ENCODE assay signal across 10 mouse cellular contexts in genomic region chr10:93263431-93263830, GRCm38 (mm10). TPM values are rescaled to one million over a fixed set of nuclear protein-coding genes. Genes with fewer than 3 reads are reported as not detected.
A peak's percentile ranks its signal among the peaks of the same experiment; 100 is the strongest.
DNase-seq lines count a peak whose midpoint lies in the region; ATAC-seq and TF ChIP-seq lines count a peak whose summit lies in the region.
"Had no signal": no experiment of that assay in that cellular context is flagged by ENCODE, and none has a peak within 500 bp of the region (broad histone marks: within the 10 kb centered on the region; RNA-seq: fewer than 3 reads in every experiment).

No protein-coding gene starts in this region.

- H3K27me3 ChIP-seq in kidney, embryonic 14.5 days (ENCODE audit: control insufficient read depth, insufficient read depth, low read length): no peaks in the 10 kb centered on the region
- H3K27me3 ChIP-seq in CH12.LX (replicated peaks): no peaks in the 10 kb centered on the region
- no peaks in the 10 kb centered on the region for H3K27me3 ChIP-seq in lung, embryonic 16.5 days (ENCODE audit: control insufficient read depth, insufficient read depth, low read depth, low read length)
- H3K27me3 ChIP-seq: liver, embryonic 13.5 days had no signal

- no peak for TF ChIP-seq CTCF in CH12.LX (conservative IDR thresholded peaks at IDR 0.05 in 1 of 2, IDR thresholded peaks at IDR 0.05 in 1 of 2; ENCODE audit: low read depth in 2 of 2, low read length in 2 of 2)

- H3K79me2 ChIP-seq in CH12.LX (replicated peaks; ENCODE audit: control insufficient read depth, extremely low read depth, insufficient read depth, poor library complexity, severe bottlenecking): 0 out of 2 replicates have a peak, but pooled peaks cover 2% of the 10 kb centered on the region

- peaks cover 40% of the 10 kb centered on the region for H3K36me3 ChIP-seq in kidney, embryonic 14.5 days (ENCODE audit: control insufficient read depth, insufficient read depth, low read length)
- peaks cover 72 to 85% of the 10 kb centered on the region in 2 experiments for H3K36me3 ChIP-seq in CH12.LX (replicated peaks in 1 of 2; ENCODE audit: control insufficient read depth in 1 of 2, insufficient read depth in 1 of 2, low read length in 1 of 2)
- peaks cover 13% of the 10 kb centered on the region; the same call in 1 of the 2 replicates for H3K36me3 ChIP-seq in lung, embryonic 16.5 days (ENCODE audit: control insufficient read depth, insufficient read depth, low read length)

- no peak for TF ChIP-seq RAD21 in CH12.LX (IDR thresholded peaks at IDR 0.05; ENCODE audit: low read depth, low read length)

- H3K9ac ChIP-seq in kidney, embryonic 14.5 days (ENCODE audit: low read depth, low read length): no peak overlapping the region
- H3K9ac ChIP-seq in CH12.LX (ENCODE audit: insufficient read depth, low read depth): no peak overlapping the region
- H3K9ac ChIP-seq in lung, embryonic 16.5 days (ENCODE audit: low read length): no peak overlapping the region
- H3K9ac ChIP-seq: liver, embryonic 13.5 days had no signal

- no peak overlapping the region for H3K4me3 ChIP-seq in kidney, embryonic 14.5 days (ENCODE audit: low read length)
- H3K4me3 ChIP-seq in CH12.LX (replicated peaks in 1 of 3; ENCODE audit: low read depth in 2 of 3, low read length in 2 of 3, poor library complexity in 1 of 3): no peak overlapping the region
- no peak overlapping the region for H3K4me3 ChIP-seq in brown adipose tissue, adult 24 weeks (ENCODE audit: insufficient read depth, low read depth, low read length)
- H3K4me3 ChIP-seq in lung, embryonic 16.5 days (ENCODE audit: low read length): no peak overlapping the region
- H3K4me3 ChIP-seq: liver, embryonic 13.5 days had no signal

- H3K4me2 ChIP-seq in kidney, embryonic 14.5 days (replicated peaks; ENCODE audit: low read depth, low read length): no peak overlapping the region
- no peak overlapping the region for H3K4me2 ChIP-seq in CH12.LX (ENCODE audit: insufficient read depth, low read depth, poor library complexity, severe bottlenecking)
- H3K4me2 ChIP-seq in lung, embryonic 16.5 days (ENCODE audit: low read depth, low read length): no peak overlapping the region
- H3K4me2 ChIP-seq: liver, embryonic 13.5 days had no signal

- H3K9me3 ChIP-seq in kidney, embryonic 14.5 days (ENCODE audit: control insufficient read depth, low read length): no peaks in the 10 kb centered on the region
- no peaks in the 10 kb centered on the region for H3K9me3 ChIP-seq in CH12.LX (replicated peaks; ENCODE audit: low read length)
- no peaks in the 10 kb centered on the region for H3K9me3 ChIP-seq in lung, embryonic 16.5 days (ENCODE audit: control insufficient read depth, low read length)
- H3K9me3 ChIP-seq: liver, embryonic 13.5 days had no signal

- DNase-seq in kidney, postnatal 14 days: no peak
- DNase-seq in CH12.LX (ENCODE audit: extremely low read depth): no peak
- DNase-seq in gastrocnemius, postnatal 10 days: no peak
- DNase-seq in ovary, adult 18-20 months (ENCODE audit: low spot score): no peak
- DNase-seq: kidney, postnatal 25 days; liver, embryonic 13.5 days had no signal

- no peak for TF ChIP-seq POLR2A in CH12.LX (IDR thresholded peaks at IDR 0.05; ENCODE audit: low read depth, low read length)

- no peak for ATAC-seq in kidney, embryonic 14.5 days (ENCODE audit: low FRiP score, low TSS enrichment)
- peak; percentile 42 for ATAC-seq in lung, embryonic 16.5 days (ENCODE audit: low read depth)
- no peak for ATAC-seq in erythroid progenitor cell, adult 5-6 weeks (replicated peaks; ENCODE audit: low FRiP score, poor library complexity, severe bottlenecking)

- 76% methylated on average over 8 of the region's 8 CpGs for WGBS in kidney, embryonic 14.5 days
- 58% methylated on average over 8 of the region's 8 CpGs for WGBS in lung, embryonic 16.5 days

- peaks cover 20% of the 10 kb centered on the region for H3K4me1 ChIP-seq in kidney, embryonic 14.5 days (ENCODE audit: control insufficient read depth, insufficient read depth, low read length)
- H3K4me1 ChIP-seq in CH12.LX (ENCODE audit: control insufficient read depth in 1 of 2, insufficient read depth in 2 of 2): peaks cover 10 to 64% of the 10 kb centered on the region in 2 experiments
- H3K4me1 ChIP-seq in brown adipose tissue, adult 24 weeks (ENCODE audit: control insufficient read depth, insufficient read depth, insufficient read length, low read length): peaks cover 48% of the 10 kb centered on the region
- peaks cover 27% of the 10 kb centered on the region for H3K4me1 ChIP-seq in lung, embryonic 16.5 days (replicated peaks; ENCODE audit: control insufficient read depth, insufficient read depth, low read length)

- in situ Hi-C loops in CH12.LX (cut with MboI; ENCODE audit: low pct_ligation_motif_present, low pct_unique_long_range_greater_than_20kb, low sequenced_read_pairs): no loop called here

- dilution Hi-C loops in CH12.LX (cut with MboI; ENCODE audit: extremely low pct_ligation_motif_present, extremely low pct_unique_long_range_greater_than_20kb, low sequenced_read_pairs): no loop called here

- TF ChIP-seq EP300 in CH12.LX (IDR thresholded peaks at IDR 0.05; ENCODE audit: low read length): no peak

- H3K27ac ChIP-seq in kidney, embryonic 14.5 days (ENCODE audit: low read depth, low read length): 0 out of 2 replicates have a peak overlapping the region, but pooled peaks have one; percentile 4
- H3K27ac ChIP-seq in CH12.LX (ENCODE audit: insufficient read depth, low read depth): peak overlapping the region; percentile 41
- peak overlapping the region; percentile 35; the same call in 1 of the 2 replicates for H3K27ac ChIP-seq in brown adipose tissue, adult 24 weeks (replicated peaks; ENCODE audit: low read depth, low read length)
- H3K27ac ChIP-seq in lung, embryonic 16.5 days (ENCODE audit: low read length): no peak overlapping the region; the same call in 1 of the 2 replicates
- H3K27ac ChIP-seq: liver, embryonic 13.5 days had no signal

TF ChIP-seq in CH12.LX, 34 proteins besides CTCF, POLR2A, EP300 and RAD21:
- TF ChIP-seq USF1 (IDR thresholded peaks at IDR 0.05; ENCODE audit: low read depth, low read length): no peak

RNA-seq across cellular contexts. Expression of gene Elk3, which starts 47.5 kb away (rescaled TPM):
- polyA plus RNA-seq in kidney, embryonic 14.5 days (2014; fragmentation: Nextera tagmentation; extraction: Ambion mirVana): 43.4 and 49.1 TPM in 2 replicates
- total RNA-seq in CH12.LX (2012; rRNA removed) (22.3 and 25.8 TPM in 2 replicates), CH12.LX (2014; rRNA removed) (20.1 and 25.3 TPM in 2 replicates)
- polyA plus RNA-seq in CH12.LX (2012; ENCODE audit: insufficient read length, low read depth): 35.6 and 37.0 TPM in 2 replicates
- 8.0 and 14.4 TPM in 2 replicates for polyA plus RNA-seq in brown adipose tissue, adult 24 weeks (2012; ENCODE audit: insufficient read depth, insufficient read length, missing spikeins)
- polyA plus RNA-seq in lung, embryonic 16.5 days (2015; fragmentation: Nextera tagmentation; extraction: Ambion mirVana): 44.9 and 48.0 TPM in 2 replicates
- total RNA-seq in erythroid progenitor cell, adult 5-6 weeks (2015; ENCODE audit: low replicate concordance): 3.2 and 5.0 TPM in 2 replicates
- 3.5 and 3.9 TPM in 2 replicates for total RNA-seq in erythroid progenitor cell, adult 5-6 weeks (2017; ENCODE audit: low replicate concordance)
- 10 to 100 TPM; 41.9 to 46.7 TPM for total RNA-seq in gastrocnemius, postnatal 10 days (2021)
